Mouse (Mus musculus) urinary bladder, postnatal 14 days (tissue): ENCODE measurements at regions not wholly inside any gene's neighbourhood (a gene's known extent, or its start where the extent isn't known, plus 50 kb on each side); places are given as distances from the start of the nearest gene placed in this dataset.

Experiments used
- DNase-seq: peaks from one replicate; pipeline ENCODE4 v3.0.0; 2021; ENCODE audit warnings: low spot score

DNA sequence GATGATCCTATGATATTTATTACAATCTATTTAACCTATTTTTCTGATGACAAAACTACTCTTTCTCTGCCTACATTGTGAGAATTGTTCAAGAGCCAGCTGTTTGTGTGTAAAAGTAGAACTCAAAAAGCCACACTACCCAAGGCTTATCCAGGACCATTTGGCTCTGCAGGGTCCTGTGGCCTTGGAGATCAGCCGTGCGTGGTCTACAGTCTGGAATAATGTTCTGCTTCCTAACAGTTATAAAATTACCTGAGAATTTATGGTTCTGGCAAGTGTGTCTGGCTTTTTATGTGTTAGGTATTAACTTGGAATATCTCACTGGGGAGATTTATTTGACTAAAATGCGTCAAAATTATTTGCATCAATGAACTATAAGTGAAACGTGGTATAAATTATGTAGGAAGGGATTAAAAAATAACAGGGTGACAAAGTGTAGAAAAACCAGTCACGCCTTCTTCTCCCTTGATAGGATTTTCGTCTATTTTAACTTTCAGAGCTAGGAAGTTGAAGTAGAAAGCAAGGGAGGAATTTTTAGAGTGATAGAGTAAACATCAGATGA lies 1789.0 kb upstream of the Gm7489 start:
- DNase-seq: no peak

- DNase-seq: no peak
Measured at GRCm38 (mm10) chr15:52108761-52109160, 1775.9 kb upstream of the Gm7489 start.

GRCm38 (mm10) chr15:52114368-52115036 lies 1770.2 kb upstream of the Gm7489 start:
- DNase-seq: no peak

- DNase-seq: no peak
Measured at GRCm38 (mm10) chr15:52136693-52137092, 1748.0 kb upstream of the Gm7489 start.

DNA sequence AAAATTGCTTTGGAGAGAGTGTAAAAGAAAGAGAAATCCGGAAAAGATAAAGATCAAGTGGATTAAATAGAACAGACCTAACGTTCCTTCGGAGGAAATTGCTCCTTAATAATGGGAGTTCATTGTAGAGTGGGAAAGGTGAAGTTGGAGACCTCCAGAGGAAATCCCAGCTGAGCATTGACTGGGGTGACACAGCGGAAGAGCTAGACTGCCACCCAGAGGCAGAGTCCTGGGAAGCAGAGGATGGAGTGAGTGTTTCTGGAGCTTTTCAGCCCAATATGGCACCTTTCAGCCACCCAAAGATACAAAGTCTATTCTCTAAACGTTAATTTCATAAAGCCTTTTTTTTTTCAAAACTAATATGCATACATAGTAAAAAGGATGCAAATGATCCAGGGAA lies 1731.3 kb upstream of the Gm7489 start:
- DNase-seq: no peak

DNA sequence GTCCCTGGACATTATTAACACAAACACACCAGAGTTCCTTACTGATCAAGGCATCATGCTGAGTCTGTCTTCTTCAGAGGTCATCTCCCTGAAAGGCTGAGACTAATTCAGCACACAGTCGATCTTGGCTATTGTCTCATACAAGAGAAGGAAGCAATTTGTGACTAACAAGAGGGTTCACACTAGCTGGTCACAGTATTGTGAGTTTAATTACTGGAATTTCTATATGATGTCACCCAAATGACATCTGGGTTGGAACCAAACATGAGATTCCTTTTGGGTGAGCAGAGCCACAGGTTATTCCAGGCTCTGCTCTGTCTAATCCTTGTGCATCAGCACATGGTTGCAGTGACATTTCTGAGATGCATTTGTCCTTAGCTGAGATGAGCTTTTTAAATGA lies 1728.9 kb upstream of the Gm7489 start:
- no peak for DNase-seq

- no peak for DNase-seq
Measured at GRCm38 (mm10) chr15:52156779-52157178, 1727.9 kb upstream of the Gm7489 start.

- DNase-seq: peak; percentile 73
Measured at GRCm38 (mm10) chr15:52160181-52161088, 1724.3 kb upstream of the Gm7489 start.

DNA sequence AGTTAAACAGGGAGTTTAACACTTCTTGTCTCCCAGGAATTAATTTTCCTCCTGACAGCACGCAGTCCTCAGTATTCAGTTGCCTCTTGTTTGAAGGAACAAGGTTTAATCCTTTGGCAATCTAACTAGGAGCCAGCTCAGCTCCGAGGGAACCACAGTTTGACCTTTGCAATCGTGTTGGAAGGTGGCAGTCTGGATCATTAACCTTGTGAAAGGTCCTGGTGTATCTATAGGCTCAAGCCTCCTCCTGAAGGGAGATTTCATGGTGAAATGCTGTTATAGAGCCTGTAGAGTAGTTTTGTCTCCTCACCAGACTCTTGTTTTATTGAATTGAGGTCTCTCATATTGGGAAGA lies 1723.6 kb upstream of the Gm7489 start:
- no peak for DNase-seq

GRCm38 (mm10) chr15:52161568-52162316 lies 1723.0 kb upstream of the Gm7489 start:
- peak; percentile 38 for DNase-seq

GRCm38 (mm10) chr15:52166144-52166543 lies 1718.6 kb upstream of the Gm7489 start:
- no peak for DNase-seq

DNA sequence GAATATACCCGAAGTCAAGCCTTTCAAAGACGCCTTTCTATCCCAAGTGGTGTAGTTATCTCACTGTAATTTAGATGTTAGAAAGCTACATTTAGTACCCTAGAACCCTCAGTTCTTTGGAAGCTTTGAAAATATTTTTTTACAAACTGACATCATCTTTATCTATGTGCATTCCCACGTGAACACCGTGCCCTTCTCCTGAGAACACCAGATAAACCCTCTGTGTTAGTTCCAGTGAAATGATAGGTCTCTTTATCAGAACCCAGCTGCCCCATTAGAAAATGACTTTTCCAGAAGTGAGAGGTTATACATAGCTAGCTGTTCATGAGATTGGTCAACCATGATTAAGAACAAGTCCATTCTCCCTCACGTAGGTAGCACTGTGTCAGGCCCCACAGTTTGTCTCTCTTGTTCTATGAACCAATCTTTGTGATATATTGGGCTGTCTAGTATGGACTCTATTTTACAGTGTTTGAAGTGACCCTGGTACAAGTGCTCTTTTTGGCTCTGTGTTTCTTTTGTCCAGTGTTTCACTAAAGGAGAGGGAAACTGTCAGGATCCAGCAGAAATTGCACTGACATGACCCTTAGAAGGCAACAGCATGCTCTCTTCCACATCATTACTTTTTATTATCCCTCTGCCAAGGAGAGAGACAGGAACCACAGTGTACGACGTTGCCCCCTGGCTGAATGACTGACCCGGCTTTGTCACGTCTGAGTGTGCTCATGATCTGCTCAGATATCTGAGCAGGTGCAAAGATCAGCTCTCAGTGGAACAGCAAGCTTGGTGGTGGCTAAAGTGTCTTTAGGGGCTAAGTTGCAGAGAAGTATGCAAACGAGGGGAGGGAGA lies 1717.9 kb upstream of the Gm7489 start:
- no peak for DNase-seq

DNA sequence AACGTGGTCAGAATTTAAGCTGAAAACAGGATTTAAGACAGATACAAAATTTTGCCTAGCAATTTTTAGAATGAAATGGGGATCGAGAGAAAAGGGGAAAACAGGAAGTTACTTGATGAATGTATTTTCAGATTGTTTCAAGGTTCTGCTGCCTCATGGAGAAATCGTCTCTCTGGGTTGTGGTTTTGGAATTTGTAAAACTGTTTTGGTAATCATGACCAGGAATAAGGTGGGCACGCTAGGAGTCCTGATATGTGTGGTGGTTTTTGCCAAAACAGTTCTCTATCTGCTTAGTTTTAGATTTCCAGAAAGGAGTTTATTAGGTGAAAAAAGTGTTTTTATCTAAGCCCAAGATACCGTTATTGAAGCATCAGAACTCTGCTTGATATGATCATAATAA lies 1716.9 kb upstream of the Gm7489 start:
- no peak for DNase-seq

DNA sequence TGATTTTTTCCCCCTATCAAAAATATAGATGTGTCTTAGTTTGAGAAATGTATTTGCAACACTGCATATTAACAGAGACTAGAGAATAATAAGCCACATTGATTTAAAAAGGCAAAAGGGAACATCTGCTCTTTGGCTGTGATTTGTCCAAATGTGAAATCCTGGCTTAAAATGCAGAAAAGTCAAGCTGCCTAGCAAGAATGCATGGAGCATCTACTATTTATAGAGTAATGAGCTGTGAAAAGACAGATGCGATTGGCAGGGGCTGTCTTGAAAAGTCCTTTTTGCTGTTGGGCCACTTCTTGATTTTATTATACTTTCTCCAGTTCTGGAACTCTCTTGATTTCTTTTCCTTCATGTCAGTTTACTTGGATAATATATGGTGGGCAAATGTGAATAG lies 1707.8 kb upstream of the Gm7489 start:
- DNase-seq: no peak

GRCm38 (mm10) chr15:52178668-52179067 lies 1706.0 kb upstream of the Gm7489 start:
- DNase-seq: no peak

DNA sequence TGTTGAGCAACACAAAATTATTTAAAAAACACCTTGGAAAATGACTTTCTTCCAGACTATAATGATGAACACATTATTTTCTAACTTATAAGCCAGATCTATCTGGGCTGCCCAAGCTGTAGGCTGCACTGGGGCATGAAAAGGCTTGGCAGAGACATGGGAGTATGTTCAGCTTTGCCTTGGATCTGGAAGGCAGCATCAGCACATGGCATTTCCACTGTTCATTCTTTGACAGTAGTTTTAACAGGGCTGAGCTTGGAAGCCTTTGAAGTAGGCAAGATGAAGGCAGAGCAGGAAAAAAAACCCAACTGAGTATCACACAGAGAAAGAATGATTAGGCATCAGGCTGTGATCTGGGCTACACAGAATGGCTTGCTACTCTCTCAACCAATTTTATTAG lies 1705.3 kb upstream of the Gm7489 start:
- no peak for DNase-seq

DNA sequence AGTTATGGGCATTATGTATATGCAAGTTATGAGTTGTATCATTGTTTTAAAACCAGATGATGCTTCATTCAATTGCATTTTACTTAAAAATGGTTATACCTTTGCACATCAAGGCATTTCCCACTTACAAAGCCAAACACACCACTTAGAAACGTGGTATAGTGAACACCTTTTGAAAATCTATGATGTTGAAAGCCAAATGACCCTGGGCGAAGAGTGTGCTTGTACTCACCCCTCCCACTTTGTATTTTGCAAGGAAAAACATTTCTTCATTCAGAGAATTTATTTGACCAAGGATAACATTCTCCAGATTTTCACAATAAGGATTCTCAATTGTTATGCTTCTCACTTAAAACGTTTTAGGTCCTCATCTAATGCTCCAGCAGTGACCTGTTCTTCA lies 1693.5 kb upstream of the Gm7489 start:
- DNase-seq: no peak

DNA sequence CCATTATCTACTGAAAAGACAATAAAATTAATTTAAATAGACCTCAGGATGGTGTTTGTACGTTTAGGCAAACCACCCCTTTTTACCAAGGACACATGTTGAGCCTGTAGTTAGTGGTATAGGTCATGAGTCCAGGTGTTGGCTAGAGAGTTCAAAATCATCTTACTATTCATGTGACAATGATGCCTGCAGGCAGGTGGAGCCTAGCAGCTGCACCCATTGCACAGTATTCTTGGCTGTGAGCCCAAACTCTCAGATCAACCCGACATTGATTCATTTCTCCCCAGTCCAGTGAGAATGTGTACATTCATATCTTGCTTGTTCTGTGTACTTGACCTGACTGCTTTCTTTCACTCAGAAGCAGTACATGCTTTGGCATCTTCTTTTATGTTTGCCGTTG lies 1677.4 kb upstream of the Gm7489 start:
- DNase-seq: peak; percentile 4

GRCm38 (mm10) chr15:52232442-52232841 lies 1652.3 kb upstream of the Gm7489 start:
- DNase-seq: no peak

DNA sequence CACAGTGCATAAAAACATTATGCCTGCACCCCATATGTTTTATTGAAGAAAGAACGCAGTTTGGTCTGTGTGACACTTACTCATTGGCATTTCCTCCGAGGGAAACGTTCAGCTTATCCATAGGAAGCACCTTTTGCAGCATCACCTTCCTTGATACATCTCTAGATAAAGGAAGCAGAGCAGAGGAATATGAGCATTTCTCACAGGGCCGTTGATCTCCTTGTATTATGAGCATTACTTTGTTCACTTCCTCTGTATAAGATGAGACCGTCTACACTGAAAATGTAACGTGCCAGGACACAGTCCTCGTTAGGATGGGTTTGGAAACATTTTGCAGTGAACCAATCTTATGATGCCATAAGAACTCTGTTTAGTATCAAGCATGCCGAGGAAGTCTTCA lies 1648.5 kb upstream of the Gm7489 start:
- no peak for DNase-seq

DNA sequence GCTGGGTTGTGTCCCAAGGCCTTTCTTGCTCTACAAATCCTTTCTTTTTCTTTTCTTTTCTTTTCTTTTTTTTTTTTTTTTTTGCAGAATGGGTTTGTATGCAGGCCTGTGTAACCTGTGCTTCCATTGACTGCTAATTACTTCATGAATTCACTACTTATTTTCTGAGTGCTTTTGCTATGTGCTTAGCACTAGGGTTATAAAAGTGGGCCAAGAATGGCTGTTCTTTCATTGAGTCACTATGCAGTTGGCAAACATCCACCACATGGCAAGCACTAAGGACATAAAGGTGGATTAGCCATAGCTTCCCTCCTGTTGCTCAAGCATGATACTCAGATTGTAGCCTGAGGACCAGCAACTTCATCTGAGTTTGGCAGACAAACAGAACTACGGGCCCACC lies 1641.8 kb upstream of the Gm7489 start:
- no peak for DNase-seq
